Mouse (Mus musculus) liver, postnatal 0 days (tissue): ENCODE data around the gene Gm21974. TPM values are rescaled to one million over a fixed set of nuclear protein-coding genes. Genes with fewer than 3 reads are reported as not detected.

Experiments
- ATAC-seq: fragments of 200-750 bp; cut with Nextera tagmentation; 2 replicates; pipeline ENCODE4 v1.8.0; 2017; ENCODE audit warnings: mild to moderate bottlenecking, moderate library complexity
- DNase-seq: peaks from one replicate; pipeline ENCODE4 v3.0.0-alpha.2; 2016
- H3K27ac ChIP-seq: fragments of 300-500 bp; sonication (generic); 2 replicates; pipeline ENCODE4 v1.5.1; 2014; ENCODE audit warnings: antibody characterized with exemption, moderate library complexity, mild to moderate bottlenecking, low read depth
- H3K27me3 ChIP-seq: fragments of 300-500 bp; sonication (generic); 2 replicates; pipeline ENCODE4 v1.6.1; 2014; ENCODE audit warnings: low read length, control low read depth, mixed read lengths; ENCODE audit not compliant: insufficient read depth
- H3K36me3 ChIP-seq: fragments of 300-500 bp; sonication (generic); replicated peaks from 2 replicates; pipeline ENCODE4 v1.6.1; 2014; ENCODE audit warnings: mild to moderate bottlenecking, control low read depth, low read length, moderate library complexity, mixed read lengths; ENCODE audit not compliant: insufficient read depth
- H3K4me1 ChIP-seq: fragments of 300-500 bp; sonication (generic); 2 replicates; pipeline ENCODE4 v1.6.1; 2014; ENCODE audit warnings: antibody characterized with exemption, mild to moderate bottlenecking, control low read depth; ENCODE audit not compliant: insufficient read depth
- H3K4me2 ChIP-seq: fragments of 300-500 bp; sonication (generic); 2 replicates; pipeline ENCODE4 v1.6.1; 2014; ENCODE audit warnings: low read depth, mild to moderate bottlenecking, low read length, moderate library complexity, mixed read lengths
- H3K4me3 ChIP-seq: fragments of 300-500 bp; sonication (generic); 2 replicates; pipeline ENCODE4 v1.5.1; 2014; ENCODE audit warnings: low read depth, low read length
- H3K9ac ChIP-seq: fragments of 300-500 bp; sonication (generic); replicated peaks from 2 replicates; pipeline ENCODE4 v1.6.1; 2014; ENCODE audit warnings: mild to moderate bottlenecking, moderate library complexity
- H3K9me3 ChIP-seq: fragments of 300-500 bp; sonication (generic); 2 replicates; pipeline ENCODE4 v1.6.1; 2016; ENCODE audit warnings: mild to moderate bottlenecking, control low read depth, low read length, mixed read lengths
- CTCF ChIP-seq: sonication (generic); IDR thresholded peaks from 2 replicates; pipeline ENCODE4 v1.5.1; 2016; ENCODE audit warnings: antibody characterized with exemption, low read depth
- EP300 ChIP-seq: IDR thresholded peaks from 2 replicates; pipeline ENCODE4 v1.6.1; 2016; ENCODE audit warnings: antibody characterized with exemption, low read depth, mild to moderate bottlenecking
- WGBS: fragments of 180-500 bp; shearing (Covaris S2); extraction: QIAGEN DNeasy Blood & Tissue Kit; methylation state at CpG from one replicate; pipeline ENCODE4 v1.1.7; 2014; ENCODE audit not compliant: insufficient replicate concordance; 5-methylcytosine and 5-hydroxymethylcytosine counted together
- polyA plus RNA-seq: library from polyadenylated mRNA; unstranded; fragments of >200 nt; fragmentation: Nextera tagmentation; extraction: Ambion mirVana; gene quantifications from 2 replicates; pipeline ENCODE4 v1.2.1, GENCODE M21; 2015

Gene Gm21974
- polyA plus RNA-seq, 1 experiment from 2014 or later, result not detected

GRCm38 (mm10) chr7:127927726-127928125, 32.5 kb upstream of the Gm21974 start:
- H3K4me2 ChIP-seq, result peak overlapping the region; percentile 29; the same call in 1 of the 2 replicates
- H3K9me3 ChIP-seq, result no peaks in the 10 kb centered on the region
- H3K27me3 ChIP-seq, result no peaks in the 10 kb centered on the region
- no peak overlapping the region for H3K4me3 ChIP-seq
- peaks cover 16% of the 10 kb centered on the region; the same call in 1 of the 2 replicates for H3K36me3 ChIP-seq
- ATAC-seq (no peak), DNase-seq (no peak)
- peaks cover 32% of the 10 kb centered on the region for H3K4me1 ChIP-seq
- H3K27ac ChIP-seq, result no peak overlapping the region
- TF ChIP-seq EP300, result no peak
- no peak for TF ChIP-seq CTCF
- H3K9ac ChIP-seq, result 0 out of 2 replicates have a peak overlapping the region, but pooled peaks have one; percentile 41
- WGBS, result 86% methylated on average over 11 of the region's 11 CpGs

- ATAC-seq (no peak), DNase-seq (no peak)
- Histone ChIP-seq H3K9me3 (no peaks in the 10 kb centered on the region), H3K9ac (no peak overlapping the region), H3K4me3 (no peak overlapping the region), H3K27ac (no peak overlapping the region), H3K27me3 (no peaks in the 10 kb centered on the region), H3K4me2 (no peak overlapping the region), H3K36me3 (peaks cover 16% of the 10 kb centered on the region; the same call in 1 of the 2 replicates), H3K4me1 (peaks cover 36% of the 10 kb centered on the region)
- WGBS, result 75% methylated on average over 11 of the region's 11 CpGs
- no peak for TF ChIP-seq EP300
- TF ChIP-seq CTCF, result no peak
Measured at GRCm38 (mm10) chr7:127926846-127927245, 31.6 kb upstream of the Gm21974 start.

- no peak for ATAC-seq
- 89% methylated on average over 8 of the region's 8 CpGs for WGBS
- Histone ChIP-seq H3K9ac (no peak overlapping the region), H3K36me3 (peaks cover 16% of the 10 kb centered on the region; the same call in 1 of the 2 replicates), H3K27me3 (no peaks in the 10 kb centered on the region), H3K4me3 (no peak overlapping the region), H3K4me1 (peaks cover 34% of the 10 kb centered on the region), H3K4me2 (no peak overlapping the region), H3K27ac (no peak overlapping the region), H3K9me3 (no peaks in the 10 kb centered on the region)
- DNase-seq, result no peak
- no peak for TF ChIP-seq CTCF
- TF ChIP-seq EP300, result no peak
Measured at GRCm38 (mm10) chr7:127926066-127926465, 30.8 kb upstream of the Gm21974 start.

GRCm38 (mm10) chr7:127925252-127925651, 30.0 kb upstream of the Gm21974 start:
- Histone ChIP-seq H3K4me1 (peaks cover 34% of the 10 kb centered on the region), H3K27me3 (no peaks in the 10 kb centered on the region), H3K4me2 (no peak overlapping the region), H3K9me3 (no peaks in the 10 kb centered on the region), H3K36me3 (peaks cover 16% of the 10 kb centered on the region; the same call in 1 of the 2 replicates), H3K4me3 (no peak overlapping the region), H3K27ac (no peak overlapping the region), H3K9ac (no peak overlapping the region)
- WGBS, result 89% methylated on average over 5 of the region's 5 CpGs
- no peak for ATAC-seq
- no peak for DNase-seq
- no peak for TF ChIP-seq EP300
- no peak for TF ChIP-seq CTCF

- 68% methylated on average over 5 of the region's 5 CpGs for WGBS
- Histone ChIP-seq H3K4me1 (peaks cover 33% of the 10 kb centered on the region), H3K27ac (0 out of 2 replicates have a peak overlapping the region, but pooled peaks have one; percentile 86), H3K4me2 (no peak overlapping the region), H3K4me3 (no peak overlapping the region), H3K9me3 (no peaks in the 10 kb centered on the region), H3K9ac (0 out of 2 replicates have a peak overlapping the region, but pooled peaks have one; percentile 7), H3K27me3 (no peaks in the 10 kb centered on the region), H3K36me3 (peaks cover 16% of the 10 kb centered on the region; the same call in 1 of the 2 replicates)
- DNase-seq, result no peak
- ATAC-seq, result no peak
- TF ChIP-seq CTCF, result no peak
Measured at GRCm38 (mm10) chr7:127923714-127924113, 28.5 kb upstream of the Gm21974 start.

- Histone ChIP-seq H3K4me1 (peaks cover 25% of the 10 kb centered on the region), H3K4me2 (no peak overlapping the region), H3K27ac (peak overlapping the region; percentile 86), H3K4me3 (no peak overlapping the region), H3K27me3 (no peaks in the 10 kb centered on the region), H3K9me3 (no peaks in the 10 kb centered on the region), H3K9ac (0 out of 2 replicates have a peak overlapping the region, but pooled peaks have one; percentile 21), H3K36me3 (peaks cover 19% of the 10 kb centered on the region; the same call in 1 of the 2 replicates)
- TF ChIP-seq CTCF (no peak), EP300 (0 out of 2 replicates have a peak, but pooled peaks have one; percentile 3)
- DNase-seq (no peak), ATAC-seq (peak; percentile 54)
- 35% methylated on average over 6 of the region's 6 CpGs for WGBS
Measured at GRCm38 (mm10) chr7:127922451-127923275, 27.4 kb upstream of the Gm21974 start.
